Mouse (Mus musculus): ENCODE measurements around the gene Mycbp2.
A peak's percentile ranks its signal among the peaks of the same experiment; 100 is the strongest.

Mycbp2 gene

GRCm38 (mm10) chr14:103346729-103347505, at the start of gene Mycbp2:
Gene Mycbp2 (minus strand): TSS chr14:103346814.
- DNase-seq, result peak; percentile 100

GRCm38 (mm10) chr14:103392391-103392790, 45.8 kb upstream of the Mycbp2 start:
- DNase-seq, result no peak

DNA sequence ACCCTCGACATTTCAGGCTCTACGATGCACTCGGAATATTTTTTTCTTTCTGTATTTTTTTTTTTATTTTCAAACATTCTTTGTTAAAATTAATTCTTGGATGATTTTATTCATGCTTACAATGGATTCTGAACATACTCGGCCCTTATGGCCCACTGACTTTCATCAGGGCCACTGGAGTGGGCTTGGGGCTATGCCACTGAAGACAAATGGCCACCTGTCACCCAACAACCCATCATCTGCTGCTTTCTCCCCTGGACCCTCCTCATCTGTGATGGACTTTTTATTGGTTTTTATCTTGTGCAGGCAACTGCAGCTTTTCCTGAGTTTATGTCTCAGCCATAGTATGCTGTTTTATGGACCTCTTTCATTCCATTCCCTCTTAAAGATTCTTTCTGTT, 40.8 kb upstream of the Mycbp2 start:
- no peak for DNase-seq

DNA sequence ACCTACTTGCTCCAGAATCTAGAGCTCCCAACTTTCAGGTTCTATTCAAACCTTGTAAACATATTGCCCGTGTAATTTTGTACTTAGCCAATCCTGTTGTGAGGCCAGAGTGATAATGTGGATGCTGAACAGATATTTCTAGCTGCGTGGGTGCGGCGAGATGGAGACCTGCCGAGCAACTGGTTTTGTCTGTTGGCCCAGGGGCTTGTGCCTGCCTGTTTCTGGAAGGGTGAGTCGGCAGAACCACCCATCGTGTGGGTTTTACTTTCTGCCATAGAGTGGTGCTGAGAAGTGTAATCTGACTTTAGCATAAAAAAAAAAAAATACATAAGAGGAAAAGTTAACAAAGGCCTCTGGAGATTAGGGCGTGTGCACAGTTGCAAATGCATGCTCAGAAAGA, 40.3 kb upstream of the Mycbp2 start:
- DNase-seq, result no peak

- no peak for DNase-seq
These were observed 38.5 kb upstream of the Mycbp2 start for GRCm38 (mm10) chr14:103385084-103385610.

DNA sequence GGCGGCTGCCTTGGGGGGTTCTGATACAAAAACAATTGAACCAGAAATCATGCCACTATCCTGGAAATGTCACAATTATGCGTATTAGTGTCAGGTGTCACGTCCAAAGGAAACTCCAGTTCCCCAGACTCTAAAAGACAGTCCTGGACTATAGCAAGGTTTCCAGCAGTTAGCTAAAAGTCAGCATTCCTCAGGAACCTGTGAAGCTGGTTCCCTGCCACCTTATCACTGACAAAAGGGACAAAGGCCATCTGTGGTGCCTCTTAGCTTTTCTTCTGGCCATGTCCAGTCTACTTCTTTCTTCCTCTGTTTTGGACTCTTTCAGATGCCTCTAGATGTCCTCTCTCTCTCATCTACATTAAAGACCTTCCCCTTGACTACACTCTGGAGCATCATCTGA, 32.1 kb upstream of the Mycbp2 start:
- no peak for DNase-seq

- no peak for DNase-seq
These were observed 30.2 kb upstream of the Mycbp2 start for GRCm38 (mm10) chr14:103376765-103377164.

DNA sequence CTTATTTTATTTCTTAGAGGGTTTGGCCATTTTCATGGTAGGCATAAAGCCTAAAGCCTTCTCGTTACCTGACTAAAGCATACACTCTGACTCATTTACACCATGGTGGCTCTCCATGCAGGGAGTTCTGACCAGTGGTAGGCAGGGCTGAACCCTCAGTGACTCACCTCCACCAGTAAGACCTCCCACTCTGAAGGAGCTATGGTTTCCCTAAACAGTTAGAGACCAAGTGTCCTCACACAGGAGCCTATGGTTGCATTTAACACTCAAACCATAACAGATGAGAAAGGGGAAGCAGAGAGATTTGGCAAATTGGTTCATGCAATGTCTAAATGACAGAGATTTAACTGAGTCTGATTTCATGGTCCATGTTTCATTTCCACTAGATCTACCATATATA, 28.9 kb upstream of the Mycbp2 start:
- no peak for DNase-seq

DNA sequence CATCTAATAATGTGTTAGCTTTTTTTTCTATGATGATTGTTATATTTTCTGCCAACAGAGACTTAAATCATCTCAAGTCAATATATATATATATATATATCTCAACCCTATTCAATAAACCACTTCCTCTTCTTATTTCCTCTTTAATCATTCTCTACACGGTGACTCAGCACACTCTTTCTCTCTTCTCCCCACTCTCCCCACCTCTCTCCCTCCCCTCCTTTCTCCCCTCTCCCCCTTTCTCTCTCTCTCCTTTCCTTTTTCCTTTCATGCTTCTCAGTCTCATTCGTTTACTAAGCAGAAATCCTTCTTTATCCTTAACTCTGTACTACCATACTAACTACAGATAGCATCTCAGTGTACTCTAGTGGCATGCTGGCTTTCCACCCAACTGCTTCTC, 16.6 kb upstream of the Mycbp2 start:
- DNase-seq, result no peak

- no peak for DNase-seq
These were observed 9.5 kb upstream of the Mycbp2 start for GRCm38 (mm10) chr14:103356066-103356465.

- DNase-seq, result no peak
These were observed 8.1 kb upstream of the Mycbp2 start for GRCm38 (mm10) chr14:103354396-103355352.

GRCm38 (mm10) chr14:103345858-103346728, 521 bp downstream of the Mycbp2 start:
- DNase-seq, result peak; percentile 77

- no peak for DNase-seq
These were observed 1.1 kb downstream of the Mycbp2 start for GRCm38 (mm10) chr14:103345486-103345857.

DNA sequence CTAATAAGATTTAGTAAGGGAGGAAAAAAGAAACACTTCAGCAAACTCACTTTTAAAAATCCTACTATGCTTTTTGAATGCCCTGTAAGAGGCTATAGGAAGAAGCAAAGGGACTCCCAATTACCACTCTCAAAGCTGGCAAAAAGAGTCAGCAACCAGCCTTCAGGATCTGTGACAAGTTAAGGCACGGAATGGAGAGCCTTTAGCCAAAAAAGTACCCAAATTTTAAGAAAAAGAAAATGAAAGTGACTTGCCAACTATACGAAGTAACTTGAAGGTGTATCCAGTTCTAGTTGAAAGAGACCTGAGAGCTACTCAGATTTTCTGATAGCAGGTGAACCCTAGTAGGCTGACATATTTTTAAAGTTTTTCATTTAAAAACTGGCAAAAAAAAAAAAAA, 1.6 kb downstream of the Mycbp2 start:
- DNase-seq, result no peak

- no peak for DNase-seq
These were observed 2.8 kb downstream of the Mycbp2 start for GRCm38 (mm10) chr14:103343791-103344190.

GRCm38 (mm10) chr14:103341385-103342294, 5.0 kb downstream of the Mycbp2 start:
- no peak for DNase-seq

DNA sequence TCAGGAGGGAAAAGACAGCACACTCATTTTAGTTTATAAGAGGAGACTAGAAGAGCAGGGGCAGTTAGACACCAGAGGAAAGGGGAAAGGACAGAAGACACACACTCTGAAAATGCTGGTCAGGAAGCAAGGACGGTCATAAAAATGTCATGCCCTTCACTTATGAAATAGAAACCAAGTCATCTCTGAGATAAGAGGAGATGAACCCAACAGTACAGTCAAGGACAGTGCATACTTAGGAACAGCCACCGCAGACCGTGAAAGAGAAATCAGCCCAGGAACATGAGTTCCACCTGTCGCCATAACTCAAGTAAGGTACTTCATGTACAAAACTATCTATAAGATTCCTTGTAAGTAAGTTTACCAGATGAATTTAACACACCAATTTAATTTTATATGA, 33.7 kb downstream of the Mycbp2 start:
- no peak for DNase-seq

- no peak for DNase-seq
These were observed 50.4 kb downstream of the Mycbp2 start for GRCm38 (mm10) chr14:103296227-103296626.

GRCm38 (mm10) chr14:103286650-103287049, 60.0 kb downstream of the Mycbp2 start:
- DNase-seq, result no peak

DNA sequence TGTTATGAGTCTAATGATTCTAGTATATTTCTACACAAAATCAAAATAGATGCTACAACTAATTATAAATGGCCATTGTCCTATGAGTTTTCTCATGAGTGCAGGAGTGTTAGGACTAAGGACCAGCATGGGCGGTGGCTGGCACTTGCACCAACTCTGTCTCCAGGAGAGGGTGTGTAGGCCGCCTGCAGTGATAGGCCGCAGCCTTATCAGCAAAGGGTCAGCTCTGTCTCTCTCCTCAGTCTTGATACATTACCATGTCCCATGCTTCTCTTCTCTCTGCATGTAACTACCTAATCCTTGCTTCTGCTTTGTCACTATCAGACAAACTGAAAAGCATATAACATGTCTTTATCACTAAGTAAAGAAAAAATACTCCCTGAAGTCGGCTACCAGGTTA, 69.9 kb downstream of the Mycbp2 start:
- DNase-seq, result no peak

DNA sequence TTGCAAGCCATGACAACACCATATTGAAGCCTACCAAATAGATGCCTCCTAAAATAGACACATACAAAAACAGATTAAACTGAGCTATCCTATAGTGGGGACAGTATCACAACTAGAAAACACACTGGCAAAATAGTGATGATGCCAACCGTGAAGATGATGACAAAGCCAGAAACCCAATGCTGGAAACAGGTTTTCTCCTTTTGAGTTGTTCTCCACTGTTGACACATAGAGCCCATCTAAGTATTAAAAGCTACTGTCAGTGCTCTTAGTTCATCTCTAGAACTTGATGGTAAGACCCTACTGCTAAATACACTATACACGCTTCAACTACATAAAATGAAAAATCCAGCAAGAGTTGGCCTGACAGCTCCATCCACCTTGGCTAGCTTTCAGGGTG, 86.2 kb downstream of the Mycbp2 start:
- no peak for DNase-seq

DNA sequence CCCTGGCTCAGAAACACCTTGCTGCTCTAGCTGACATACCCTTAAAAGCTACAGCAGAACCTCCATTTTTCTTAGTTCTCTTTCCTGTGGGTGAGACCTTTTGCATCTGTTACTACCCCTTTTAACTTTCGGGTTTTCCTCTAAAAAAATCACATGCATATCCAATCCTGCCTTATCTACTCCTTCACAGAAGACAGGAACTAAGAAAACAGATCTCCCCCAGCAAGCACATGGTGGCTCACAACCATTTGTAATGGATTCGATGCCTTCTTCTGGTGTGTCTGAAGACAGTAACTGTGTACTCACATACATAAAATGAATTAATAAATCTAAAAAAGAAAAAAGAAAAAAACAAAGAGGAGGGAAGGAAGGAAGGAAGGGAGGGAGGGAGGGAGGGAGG, 87.9 kb downstream of the Mycbp2 start:
- DNase-seq, result no peak
